Mouse (Mus musculus) myocyte (in vitro differentiated cells): ENCODE measurements around the gene Trak1.

Experiments used
- CEBPB ChIP-seq: IDR thresholded peaks from 2 replicates; pipeline ENCODE4 v1.6.1; 2011; ENCODE audit warnings: mild to moderate bottlenecking, moderate library complexity; ENCODE audit not compliant: poor library complexity, insufficient read depth, severe bottlenecking
- MAX ChIP-seq: IDR thresholded peaks from one replicate; pipeline ENCODE4 v1.6.1; 2011; ENCODE audit warnings: low read depth, mild to moderate bottlenecking, control low read depth
- MYOD1 ChIP-seq, 3 experiments: IDR thresholded peaks; one replicate each; pipeline ENCODE4 v1.6.1; 2011; ENCODE audit warnings: control low read depth in 2 of 3, low read depth in 2 of 3, mild to moderate bottlenecking in 2 of 3, moderate library complexity in 1 of 3; ENCODE audit not compliant: insufficient read length in 2 of 3, control insufficient read depth in 1 of 3
- POLR2A ChIP-seq: IDR thresholded peaks from one replicate; pipeline ENCODE4 v1.6.1; 2011; ENCODE audit warnings: low read depth, mild to moderate bottlenecking, control low read depth, moderate library complexity; ENCODE audit not compliant: insufficient read length
- SRF ChIP-seq: IDR thresholded peaks from one replicate; pipeline ENCODE4 v1.6.1; 2011; ENCODE audit warnings: low read depth; ENCODE audit not compliant: control insufficient read depth, insufficient read length
- TCF12 ChIP-seq: IDR thresholded peaks from one replicate; pipeline ENCODE4 v1.6.1; 2011; ENCODE audit warnings: mild to moderate bottlenecking, control low read depth; ENCODE audit not compliant: poor library complexity, insufficient read depth, severe bottlenecking
- TCF3 ChIP-seq: IDR thresholded peaks from one replicate; pipeline ENCODE4 v1.6.1; 2011; ENCODE audit warnings: low read depth, control low read depth; ENCODE audit not compliant: insufficient read length

GRCm38 (mm10) chr9:121363932-121364331 lies 66.6 kb downstream of the Trak1 start:
- no peak for TF ChIP-seq POLR2A
- no peak for TF ChIP-seq TCF3
- TF ChIP-seq MAX, result no peak
- TF ChIP-seq TCF12, result no peak
- TF ChIP-seq CEBPB, result no peak
- TF ChIP-seq SRF, result no peak
- TF ChIP-seq MYOD1 (IDR thresholded peaks at IDR 0.05; ENCODE audit: control insufficient read depth in 1 of 3, insufficient read length in 2 of 3, low read depth in 2 of 3), result no peak
